11 mouse cellular contexts compared by ENCODE assay signal in the genomic region with DNA sequence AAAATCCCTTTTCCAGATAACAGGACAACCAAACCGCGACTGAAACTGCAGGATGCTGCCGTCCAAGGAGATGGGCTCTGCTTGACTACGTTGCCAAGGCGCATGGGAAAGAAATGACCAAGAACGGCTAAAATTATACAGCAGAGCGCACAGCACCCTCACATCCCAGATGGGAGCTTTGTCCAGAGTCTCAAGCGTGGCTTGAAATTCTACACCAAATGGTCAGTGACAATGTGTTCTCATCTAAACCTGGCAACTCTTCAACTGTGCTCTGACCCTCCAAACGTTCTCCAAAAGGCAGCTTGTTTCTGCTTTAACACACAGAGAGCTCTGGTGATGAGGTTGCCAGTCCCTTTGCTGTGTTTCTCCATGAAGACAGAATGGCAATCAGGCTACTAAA. TPM values are rescaled to one million over a fixed set of nuclear protein-coding genes. Genes with fewer than 3 reads are reported as not detected.
DNase-seq lines count a peak whose midpoint lies in the region; ATAC-seq and TF ChIP-seq lines count a peak whose summit lies in the region.
"Had no signal": no experiment of that assay in that cellular context is flagged by ENCODE, and none has a peak within 500 bp of the region (broad histone marks: within the 10 kb centered on the region; RNA-seq: fewer than 3 reads in every experiment).

No protein-coding gene starts in this region.

- no peak overlapping the region for H3K4me3 ChIP-seq in forebrain, embryonic 13.5 days
- H3K4me3 ChIP-seq in forebrain, embryonic 11.5 days (ENCODE audit: low read depth, low read length) = no peak overlapping the region
- H3K4me3 ChIP-seq in kidney, postnatal 0 days (replicated peaks; ENCODE audit: low read depth, low read length) = no peak overlapping the region
- H3K4me3 ChIP-seq in hindbrain, postnatal 0 days (ENCODE audit: low read length) = no peak overlapping the region
- H3K4me3 ChIP-seq: midbrain, embryonic 13.5 days had no signal

- no peaks in the 10 kb centered on the region for H3K27me3 ChIP-seq in forebrain, embryonic 13.5 days
- H3K27me3 ChIP-seq in forebrain, embryonic 11.5 days (ENCODE audit: control insufficient read depth, insufficient read depth, low read length) = no peaks in the 10 kb centered on the region
- H3K27me3 ChIP-seq in kidney, postnatal 0 days (ENCODE audit: insufficient read depth, low read length) = no peaks in the 10 kb centered on the region
- H3K27me3 ChIP-seq in hindbrain, postnatal 0 days (ENCODE audit: insufficient read depth, low read length) = no peaks in the 10 kb centered on the region
- H3K27me3 ChIP-seq: midbrain, embryonic 13.5 days had no signal

- no peak overlapping the region for H3K9ac ChIP-seq in forebrain, embryonic 13.5 days
- no peak overlapping the region for H3K9ac ChIP-seq in forebrain, embryonic 11.5 days (ENCODE audit: low read length)
- H3K9ac ChIP-seq in kidney, postnatal 0 days (ENCODE audit: low read depth, low read length) = no peak overlapping the region
- H3K9ac ChIP-seq in hindbrain, postnatal 0 days (replicated peaks; ENCODE audit: low read length) = no peak overlapping the region; the same call in 1 of the 2 replicates
- H3K9ac ChIP-seq: midbrain, embryonic 13.5 days had no signal

- no peak for DNase-seq in forebrain, embryonic 11.5 days (ENCODE audit: low spot score)
- no peak for DNase-seq in kidney, postnatal 0 days (ENCODE audit: low spot score)
- no peak for DNase-seq in kidney, postnatal 10 days
- DNase-seq in brain, adult 2 months (ENCODE audit: low read depth, low spot score) = peak; percentile 83
- peak; percentile 77 for DNase-seq in hindbrain, postnatal 0 days (ENCODE audit: low spot score)
- no peak for DNase-seq in c-Kit-positive CD71-positive TER-119-positive erythroid progenitor cells, embryonic 14.5 days (ENCODE audit: low spot score)
- DNase-seq in right cerebral cortex, postnatal 4 days = no peak
- DNase-seq: retina, postnatal 1 day; thymus, postnatal 14 days had no signal

- TF ChIP-seq CTCF in kidney, postnatal 0 days (IDR thresholded peaks at IDR 0.05; ENCODE audit: low read depth) = no peak
- TF ChIP-seq CTCF in hindbrain, postnatal 0 days (IDR thresholded peaks at IDR 0.05; ENCODE audit: low read depth) = no peak

- H3K27ac ChIP-seq in forebrain, embryonic 13.5 days = peak overlapping the region; percentile 20; the same call in 1 of the 2 replicates
- no peak overlapping the region for H3K27ac ChIP-seq in forebrain, embryonic 11.5 days (ENCODE audit: low read depth, low read length)
- peak overlapping the region; percentile 38; the same call in 1 of the 2 replicates for H3K27ac ChIP-seq in kidney, postnatal 0 days
- H3K27ac ChIP-seq in hindbrain, postnatal 0 days = peak overlapping the region; percentile 63
- H3K27ac ChIP-seq: midbrain, embryonic 13.5 days had no signal

- no peak for ATAC-seq in forebrain, embryonic 13.5 days
- ATAC-seq in forebrain, embryonic 11.5 days (replicated peaks; ENCODE audit: low FRiP score) = no peak
- ATAC-seq in kidney, postnatal 0 days (replicated peaks; ENCODE audit: low FRiP score, low read depth) = no peak
- peak; percentile 66 for ATAC-seq in hindbrain, postnatal 0 days
- ATAC-seq: midbrain, embryonic 13.5 days had no signal

- no peaks in the 10 kb centered on the region for H3K9me3 ChIP-seq in forebrain, embryonic 13.5 days (replicated peaks)
- H3K9me3 ChIP-seq in forebrain, embryonic 11.5 days (ENCODE audit: control insufficient read depth, low read length) = no peaks in the 10 kb centered on the region
- H3K9me3 ChIP-seq in kidney, postnatal 0 days (replicated peaks; ENCODE audit: low read length) = no peaks in the 10 kb centered on the region
- H3K9me3 ChIP-seq in hindbrain, postnatal 0 days (ENCODE audit: low read length) = no peaks in the 10 kb centered on the region
- H3K9me3 ChIP-seq: midbrain, embryonic 13.5 days had no signal

- peaks cover 11% of the 10 kb centered on the region for H3K36me3 ChIP-seq in forebrain, embryonic 13.5 days (ENCODE audit: poor library complexity, severe bottlenecking)
- H3K36me3 ChIP-seq in forebrain, embryonic 11.5 days (ENCODE audit: control insufficient read depth, insufficient read depth, low read length) = no peaks in the 10 kb centered on the region
- H3K36me3 ChIP-seq in kidney, postnatal 0 days (ENCODE audit: insufficient read depth, low read length) = 0 out of 2 replicates have a peak, but pooled peaks cover 6% of the 10 kb centered on the region
- H3K36me3 ChIP-seq in hindbrain, postnatal 0 days (ENCODE audit: insufficient read depth, low read length) = no peaks in the 10 kb centered on the region

- H3K4me1 ChIP-seq in forebrain, embryonic 13.5 days = peaks cover 41% of the 10 kb centered on the region
- peaks cover 8% of the 10 kb centered on the region; the same call in 1 of the 2 replicates for H3K4me1 ChIP-seq in forebrain, embryonic 11.5 days (replicated peaks; ENCODE audit: control insufficient read depth, insufficient read depth, low read length)
- 0 out of 2 replicates have a peak, but pooled peaks cover 3% of the 10 kb centered on the region for H3K4me1 ChIP-seq in kidney, postnatal 0 days (replicated peaks; ENCODE audit: insufficient read depth, low read length)
- H3K4me1 ChIP-seq in hindbrain, postnatal 0 days (ENCODE audit: insufficient read depth, low read length) = peaks cover 13% of the 10 kb centered on the region

- H3K4me2 ChIP-seq in forebrain, embryonic 13.5 days = no peak overlapping the region
- H3K4me2 ChIP-seq in forebrain, embryonic 11.5 days (ENCODE audit: low read depth, low read length, severe bottlenecking) = no peak overlapping the region
- H3K4me2 ChIP-seq in kidney, postnatal 0 days (ENCODE audit: low read length) = no peak overlapping the region
- H3K4me2 ChIP-seq in hindbrain, postnatal 0 days (ENCODE audit: low read depth, low read length) = no peak overlapping the region
- H3K4me2 ChIP-seq: midbrain, embryonic 13.5 days had no signal

- 59% methylated on average over 9 of the region's 9 CpGs for WGBS in forebrain, embryonic 13.5 days
- 59% methylated on average over 9 of the region's 9 CpGs for WGBS in forebrain, embryonic 11.5 days
- 45% methylated on average over 9 of the region's 9 CpGs for WGBS in kidney, postnatal 0 days
- WGBS in hindbrain, postnatal 0 days = 24% methylated on average over 9 of the region's 9 CpGs

RNA-seq across cellular contexts. Expression of a gene that starts 39.0 kb away (rescaled TPM):
- polyA plus RNA-seq in forebrain, embryonic 13.5 days (2015; fragmentation: Nextera tagmentation; extraction: Ambion mirVana) = 49.5 and 50.9 TPM in 2 replicates
- polyA plus RNA-seq in forebrain, embryonic 11.5 days (2014; fragmentation: Nextera tagmentation; extraction: Ambion mirVana) = 57.6 and 64.8 TPM in 2 replicates
- polyA plus RNA-seq in kidney, postnatal 0 days (2015; fragmentation: Nextera tagmentation; extraction: Ambion mirVana) = 34.3 and 36.6 TPM in 2 replicates
- 69.8 and 77.2 TPM in 2 replicates for total RNA-seq in hindbrain, postnatal 0 days (2014; rRNA removed)
- polyA plus RNA-seq in hindbrain, postnatal 0 days (2015; fragmentation: Nextera tagmentation; extraction: Ambion mirVana) = 49.1 and 50.1 TPM in 2 replicates

Comparison
In these comparisons a context has a peak if more than half of its experiments do, and no peak if none do; other contexts are left out.
1. DNase-seq: peak in brain, adult 2 months (single experiment) and hindbrain, postnatal 0 days (single experiment); none in forebrain, embryonic 11.5 days (single experiment), kidney, postnatal 0 days (single experiment), kidney, postnatal 10 days (single experiment), c-Kit-positive CD71-positive TER-119-positive erythroid progenitor cells, embryonic 14.5 days (single experiment) and right cerebral cortex, postnatal 4 days (single experiment).